Mouse (Mus musculus) lung, embryonic 16.5 days (tissue): ENCODE measurements around the gene Sub1. TPM values are rescaled to one million over a fixed set of nuclear protein-coding genes. Genes with fewer than 3 reads are reported as not detected.

Source experiments
- ATAC-seq: fragments of 200-750 bp; cut with Nextera tagmentation; 2 replicates; pipeline ENCODE4 v1.8.0; 2017; ENCODE audit warnings: low read depth, mild to moderate bottlenecking, moderate library complexity
- H3K27ac ChIP-seq: fragments of 300-500 bp; sonication (generic); 2 replicates; pipeline ENCODE4 v1.5.1; 2014; ENCODE audit warnings: mild to moderate bottlenecking, control low read depth, low read length
- H3K27me3 ChIP-seq: fragments of 300-500 bp; sonication (generic); 2 replicates; pipeline ENCODE4 v1.6.1; 2014; ENCODE audit warnings: low read depth, low read length, mixed read lengths; ENCODE audit not compliant: control insufficient read depth, insufficient read depth
- H3K36me3 ChIP-seq: fragments of 300-500 bp; sonication (generic); 2 replicates; pipeline ENCODE4 v1.6.1; 2014; ENCODE audit warnings: low read length; ENCODE audit not compliant: control insufficient read depth, insufficient read depth
- H3K4me1 ChIP-seq: fragments of 300-500 bp; sonication (generic); replicated peaks from 2 replicates; pipeline ENCODE4 v1.6.1; 2014; ENCODE audit warnings: low read length, mixed read lengths; ENCODE audit not compliant: control insufficient read depth, insufficient read depth
- H3K4me2 ChIP-seq: fragments of 300-500 bp; sonication (generic); 2 replicates; pipeline ENCODE4 v1.6.1; 2014; ENCODE audit warnings: low read depth, low read length, control low read depth
- H3K4me3 ChIP-seq: fragments of 300-500 bp; sonication (generic); 2 replicates; pipeline ENCODE4 v1.5.1; 2014; ENCODE audit warnings: mild to moderate bottlenecking, low read length, control low read depth
- H3K9ac ChIP-seq: fragments of 300-500 bp; sonication (generic); 2 replicates; pipeline ENCODE4 v1.6.1; 2014; ENCODE audit warnings: low read length, control low read depth
- H3K9me3 ChIP-seq: fragments of 300-500 bp; sonication (generic); 2 replicates; pipeline ENCODE4 v1.6.1; 2016; ENCODE audit warnings: low read length; ENCODE audit not compliant: control insufficient read depth
- WGBS: fragments of 180-500 bp; shearing (Covaris S2); extraction: QIAGEN DNeasy Blood & Tissue Kit; methylation state at CpG from one replicate; pipeline ENCODE4 v1.1.7; 2014; 5-methylcytosine and 5-hydroxymethylcytosine counted together
- polyA plus RNA-seq: library from polyadenylated mRNA; unstranded; fragments of >200 nt; fragmentation: Nextera tagmentation; extraction: Ambion mirVana; gene quantifications from 2 replicates; pipeline ENCODE4 v1.2.1, GENCODE M21; 2015

Gene Sub1
- polyA plus RNA-seq, 1 experiment from 2014 or later = 678 TPM

- H3K4me3 ChIP-seq = no peak overlapping the region
- no peak overlapping the region for H3K4me2 ChIP-seq
- H3K9me3 ChIP-seq = no peaks in the 10 kb centered on the region
- no peaks in the 10 kb centered on the region; the same call in 1 of the 2 replicates for H3K4me1 ChIP-seq
- H3K9ac ChIP-seq = no peak overlapping the region
- H3K27me3 ChIP-seq = no peaks in the 10 kb centered on the region
- 86% methylated on average over 6 of the region's 6 CpGs for WGBS
- no peaks in the 10 kb centered on the region for H3K36me3 ChIP-seq
- H3K27ac ChIP-seq = no peak overlapping the region
- no peak for ATAC-seq
Measured at GRCm38 (mm10) chr15:12006169-12006568, 9.4 kb upstream of the Sub1 start.

GRCm38 (mm10) chr15:11995815-11996201 is 975 bp downstream of the Sub1 start:
- no peaks in the 10 kb centered on the region for H3K27me3 ChIP-seq
- WGBS = under 1% methylated on average over 30 of the region's 33 CpGs
- H3K9ac ChIP-seq = peak overlapping the region; percentile 99
- H3K4me2 ChIP-seq = peak overlapping the region; percentile 67
- H3K36me3 ChIP-seq = peaks cover 5% of the 10 kb centered on the region; the same call in 1 of the 2 replicates
- H3K4me1 ChIP-seq = peaks cover 13% of the 10 kb centered on the region
- peak overlapping the region; percentile 90 for H3K27ac ChIP-seq
- peak overlapping the region; percentile 99 for H3K4me3 ChIP-seq
- H3K9me3 ChIP-seq = no peaks in the 10 kb centered on the region
- ATAC-seq = peak; percentile 99

GRCm38 (mm10) chr15:11994921-11995814 is 1.6 kb downstream of the Sub1 start:
- Histone ChIP-seq H3K36me3 (peaks cover 11% of the 10 kb centered on the region), H3K9ac (peak overlapping the region; percentile 99), H3K27me3 (no peaks in the 10 kb centered on the region), H3K4me2 (peak overlapping the region; percentile 67), H3K4me1 (peaks cover 13% of the 10 kb centered on the region), H3K27ac (peak overlapping the region; percentile 90), H3K9me3 (no peaks in the 10 kb centered on the region), H3K4me3 (peak overlapping the region; percentile 99)
- ATAC-seq = peak; percentile 87
- under 1% methylated on average over 60 of the region's 71 CpGs for WGBS

GRCm38 (mm10) chr15:11994006-11994405 is 2.8 kb downstream of the Sub1 start:
- 37% methylated on average over 2 of the region's 2 CpGs for WGBS
- Histone ChIP-seq H3K27me3 (no peaks in the 10 kb centered on the region), H3K9ac (no peak overlapping the region), H3K4me3 (peak overlapping the region; percentile 99), H3K4me2 (peak overlapping the region; percentile 67), H3K27ac (no peak overlapping the region), H3K36me3 (peaks cover 19% of the 10 kb centered on the region), H3K9me3 (no peaks in the 10 kb centered on the region), H3K4me1 (peaks cover 15% of the 10 kb centered on the region)
- ATAC-seq = no peak

- Histone ChIP-seq H3K27me3 (no peaks in the 10 kb centered on the region), H3K9me3 (no peaks in the 10 kb centered on the region), H3K4me2 (no peak overlapping the region), H3K9ac (no peak overlapping the region), H3K27ac (no peak overlapping the region), H3K36me3 (peaks cover 27% of the 10 kb centered on the region), H3K4me1 (peaks cover 27% of the 10 kb centered on the region), H3K4me3 (no peak overlapping the region)
- WGBS = 48% methylated on average over 3 of the region's 3 CpGs
- no peak for ATAC-seq
Measured at GRCm38 (mm10) chr15:11991552-11992113, 5.2 kb downstream of the Sub1 start.

- Histone ChIP-seq H3K36me3 (peaks cover 42% of the 10 kb centered on the region), H3K27ac (peak overlapping the region; percentile 16; the same call in 1 of the 2 replicates), H3K9me3 (no peaks in the 10 kb centered on the region), H3K4me2 (no peak overlapping the region), H3K27me3 (no peaks in the 10 kb centered on the region), H3K4me1 (peaks cover 15% of the 10 kb centered on the region; the same call in 1 of the 2 replicates), H3K9ac (no peak overlapping the region), H3K4me3 (no peak overlapping the region)
- ATAC-seq = no peak
- WGBS = 81% methylated on average over 4 of the region's 4 CpGs
Measured at GRCm38 (mm10) chr15:11988580-11988979, 8.2 kb downstream of the Sub1 start.

GRCm38 (mm10) chr15:11987892-11988291 is 8.9 kb downstream of the Sub1 start:
- peak overlapping the region; percentile 53 for H3K27ac ChIP-seq
- peaks cover 15% of the 10 kb centered on the region; the same call in 1 of the 2 replicates for H3K4me1 ChIP-seq
- peaks cover 46% of the 10 kb centered on the region for H3K36me3 ChIP-seq
- WGBS = 26% methylated on average over 2 of the region's 2 CpGs
- H3K9me3 ChIP-seq = no peaks in the 10 kb centered on the region
- H3K4me2 ChIP-seq = no peak overlapping the region
- no peak overlapping the region for H3K9ac ChIP-seq
- ATAC-seq = peak; percentile 74
- H3K27me3 ChIP-seq = no peaks in the 10 kb centered on the region
- no peak overlapping the region for H3K4me3 ChIP-seq

- Histone ChIP-seq H3K4me2 (no peak overlapping the region), H3K4me1 (no peaks in the 10 kb centered on the region), H3K9ac (no peak overlapping the region), H3K27ac (no peak overlapping the region), H3K4me3 (no peak overlapping the region), H3K9me3 (no peaks in the 10 kb centered on the region), H3K36me3 (peaks cover 36% of the 10 kb centered on the region), H3K27me3 (no peaks in the 10 kb centered on the region)
- 73% methylated on average over 2 of the region's 2 CpGs for WGBS
- ATAC-seq = no peak
Measured at GRCm38 (mm10) chr15:11981985-11982384, 14.8 kb downstream of the Sub1 start.

GRCm38 (mm10) chr15:11981501-11981900 is 15.3 kb downstream of the Sub1 start:
- no peak for ATAC-seq
- H3K4me1 ChIP-seq = no peaks in the 10 kb centered on the region
- H3K36me3 ChIP-seq = peaks cover 36% of the 10 kb centered on the region
- no peak overlapping the region for H3K27ac ChIP-seq
- H3K9me3 ChIP-seq = no peaks in the 10 kb centered on the region
- H3K4me2 ChIP-seq = no peak overlapping the region
- 82% methylated on average over 8 of the region's 8 CpGs for WGBS
- H3K4me3 ChIP-seq = no peak overlapping the region
- H3K9ac ChIP-seq = no peak overlapping the region
- no peaks in the 10 kb centered on the region for H3K27me3 ChIP-seq
